Mouse (Mus musculus): ENCODE measurements around the gene A4galt. TPM values are rescaled to one million over a fixed set of nuclear protein-coding genes. Genes with fewer than 3 reads are reported as not detected.

A4galt gene
- polyA plus RNA-seq, 1 experiment from 2014 or later: 0.08 TPM

- Histone ChIP-seq H3K27ac (no peak overlapping the region), H3K4me2 (no peak overlapping the region), H3K9ac (no peak overlapping the region), H3K27me3 (replicated peaks) (0 out of 2 replicates have a peak, but pooled peaks cover 6% of the 10 kb centered on the region), H3K4me3 (no peak overlapping the region), H3K9me3 (replicated peaks) (no peaks in the 10 kb centered on the region), H3K36me3 (no peaks in the 10 kb centered on the region), H3K4me1 (0 out of 2 replicates have a peak, but pooled peaks cover 3% of the 10 kb centered on the region)
- no peak for ATAC-seq
- WGBS (ENCODE audit: insufficient replicate concordance): 15% methylated on average over 1 of the region's 1 CpGs
Observed at GRCm38 (mm10) chr15:83265269-83265668, 13.7 kb upstream of the A4galt start.

GRCm38 (mm10) chr15:83263405-83263804 lies 11.8 kb upstream of the A4galt start:
- no peak overlapping the region for H3K9ac ChIP-seq
- no peaks in the 10 kb centered on the region for H3K9me3 ChIP-seq (replicated peaks)
- H3K27ac ChIP-seq: no peak overlapping the region
- no peak overlapping the region for H3K4me3 ChIP-seq
- H3K4me1 ChIP-seq: 0 out of 2 replicates have a peak, but pooled peaks cover 3% of the 10 kb centered on the region
- H3K4me2 ChIP-seq: no peak overlapping the region
- 62% methylated on average over 5 of the region's 5 CpGs for WGBS (ENCODE audit: insufficient replicate concordance)
- no peaks in the 10 kb centered on the region for H3K36me3 ChIP-seq
- 0 out of 2 replicates have a peak, but pooled peaks cover 6% of the 10 kb centered on the region for H3K27me3 ChIP-seq (replicated peaks)
- ATAC-seq: no peak

GRCm38 (mm10) chr15:83257906-83258305 lies 6.3 kb upstream of the A4galt start:
- 69% methylated on average over 13 of the region's 13 CpGs for WGBS (ENCODE audit: insufficient replicate concordance)
- ATAC-seq: no peak
- no peak overlapping the region for H3K27ac ChIP-seq

GRCm38 (mm10) chr15:83256491-83256890 lies 4.9 kb upstream of the A4galt start:
- H3K4me3 ChIP-seq: no peak overlapping the region
- H3K9me3 ChIP-seq (replicated peaks): no peaks in the 10 kb centered on the region; the same call in 1 of the 2 replicates
- H3K4me2 ChIP-seq: no peak overlapping the region
- H3K36me3 ChIP-seq: no peaks in the 10 kb centered on the region
- 37% methylated on average over 4 of the region's 4 CpGs for WGBS (ENCODE audit: insufficient replicate concordance)
- H3K27me3 ChIP-seq (replicated peaks): peaks cover 21% of the 10 kb centered on the region
- peaks cover 11% of the 10 kb centered on the region for H3K4me1 ChIP-seq
- H3K27ac ChIP-seq: no peak overlapping the region
- ATAC-seq: no peak
- H3K9ac ChIP-seq: no peak overlapping the region

More at GRCm38 (mm10) chr15:83257906-83258305, 6.3 kb upstream of the A4galt start:
- H3K36me3 ChIP-seq: no peaks in the 10 kb centered on the region
- H3K27me3 ChIP-seq (replicated peaks): peaks cover 7% of the 10 kb centered on the region
- no peaks in the 10 kb centered on the region; the same call in 1 of the 2 replicates for H3K9me3 ChIP-seq (replicated peaks)
- H3K9ac ChIP-seq: no peak overlapping the region
- H3K4me2 ChIP-seq: no peak overlapping the region
- H3K4me3 ChIP-seq: no peak overlapping the region
- H3K4me1 ChIP-seq: peaks cover 9% of the 10 kb centered on the region

GRCm38 (mm10) chr15:83255944-83256343 lies 4.4 kb upstream of the A4galt start:
- H3K4me2 ChIP-seq: no peak overlapping the region
- H3K4me1 ChIP-seq: peaks cover 17% of the 10 kb centered on the region
- H3K36me3 ChIP-seq: no peaks in the 10 kb centered on the region
- no peaks in the 10 kb centered on the region; the same call in 1 of the 2 replicates for H3K9me3 ChIP-seq (replicated peaks)
- peaks cover 27% of the 10 kb centered on the region for H3K27me3 ChIP-seq (replicated peaks)
- no peak overlapping the region for H3K27ac ChIP-seq
- 70% methylated on average over 7 of the region's 7 CpGs for WGBS (ENCODE audit: insufficient replicate concordance)
- no peak for ATAC-seq
- no peak overlapping the region for H3K9ac ChIP-seq
- H3K4me3 ChIP-seq: no peak overlapping the region

GRCm38 (mm10) chr15:83255191-83255782 lies 3.7 kb upstream of the A4galt start:
- Histone ChIP-seq H3K9me3 (replicated peaks) (no peaks in the 10 kb centered on the region; the same call in 1 of the 2 replicates), H3K36me3 (no peaks in the 10 kb centered on the region), H3K4me3 (no peak overlapping the region), H3K9ac (no peak overlapping the region), H3K4me1 (peaks cover 17% of the 10 kb centered on the region), H3K27me3 (replicated peaks) (peaks cover 34% of the 10 kb centered on the region), H3K27ac (no peak overlapping the region), H3K4me2 (no peak overlapping the region)
- ATAC-seq: no peak; the same call in 1 of the 2 replicates
- 79% methylated on average over 4 of the region's 4 CpGs for WGBS (ENCODE audit: insufficient replicate concordance)

- Histone ChIP-seq H3K9me3 (replicated peaks) (no peaks in the 10 kb centered on the region; the same call in 1 of the 2 replicates), H3K4me1 (peaks cover 17% of the 10 kb centered on the region), H3K9ac (no peak overlapping the region), H3K4me3 (no peak overlapping the region), H3K36me3 (no peaks in the 10 kb centered on the region), H3K4me2 (peak overlapping the region; percentile 37; the same call in 1 of the 2 replicates), H3K27me3 (replicated peaks) (peaks cover 41% of the 10 kb centered on the region), H3K27ac (no peak overlapping the region)
- 0 out of 2 replicates have a peak, but pooled peaks have one; percentile 51 for ATAC-seq
- WGBS (ENCODE audit: insufficient replicate concordance): 40% methylated on average over 10 of the region's 10 CpGs
Observed at GRCm38 (mm10) chr15:83254372-83255070, 2.9 kb upstream of the A4galt start.

GRCm38 (mm10) chr15:83252060-83252459 lies 486 bp upstream of the A4galt start:
- WGBS (ENCODE audit: insufficient replicate concordance): 62% methylated on average over 14 of the region's 14 CpGs
- Histone ChIP-seq H3K9me3 (replicated peaks) (no peaks in the 10 kb centered on the region; the same call in 1 of the 2 replicates), H3K9ac (no peak overlapping the region), H3K4me1 (peaks cover 25% of the 10 kb centered on the region), H3K27ac (no peak overlapping the region), H3K27me3 (replicated peaks) (peaks cover 60% of the 10 kb centered on the region), H3K4me3 (no peak overlapping the region), H3K36me3 (no peaks in the 10 kb centered on the region), H3K4me2 (no peak overlapping the region)
- no peak for ATAC-seq

GRCm38 (mm10) chr15:83250651-83251175 lies 861 bp downstream of the A4galt start:
- Histone ChIP-seq H3K4me3 (peak overlapping the region; percentile 49), H3K4me2 (peak overlapping the region; percentile 65), H3K27me3 (replicated peaks) (peaks cover 63% of the 10 kb centered on the region), H3K4me1 (peaks cover 25% of the 10 kb centered on the region), H3K9me3 (replicated peaks) (no peaks in the 10 kb centered on the region; the same call in 1 of the 2 replicates), H3K27ac (no peak overlapping the region), H3K36me3 (no peaks in the 10 kb centered on the region), H3K9ac (no peak overlapping the region)
- ATAC-seq: no peak
- 4% methylated on average over 20 of the region's 20 CpGs for whole genome bisulfite sequencing (ENCODE audit: insufficient replicate concordance)

GRCm38 (mm10) chr15:83249535-83250287 lies 1.9 kb downstream of the A4galt start:
- H3K4me3 ChIP-seq: no peak overlapping the region
- no peaks in the 10 kb centered on the region for H3K36me3 ChIP-seq
- peaks cover 63% of the 10 kb centered on the region for H3K27me3 ChIP-seq (replicated peaks)
- 74% methylated on average over 12 of the region's 12 CpGs for WGBS (ENCODE audit: insufficient replicate concordance)
- H3K4me1 ChIP-seq: peaks cover 23% of the 10 kb centered on the region
- ATAC-seq: no peak
- no peak overlapping the region for H3K27ac ChIP-seq
- no peak overlapping the region for H3K4me2 ChIP-seq
- no peak overlapping the region for H3K9ac ChIP-seq
- no peaks in the 10 kb centered on the region for H3K9me3 ChIP-seq (replicated peaks)

GRCm38 (mm10) chr15:83248236-83248844 lies 3.2 kb downstream of the A4galt start:
- WGBS (ENCODE audit: insufficient replicate concordance): 42% methylated on average over 14 of the region's 14 CpGs
- no peak for ATAC-seq
- Histone ChIP-seq H3K4me1 (peaks cover 16% of the 10 kb centered on the region; the same call in 1 of the 2 replicates), H3K27me3 (replicated peaks) (peaks cover 60% of the 10 kb centered on the region), H3K36me3 (no peaks in the 10 kb centered on the region), H3K9ac (no peak overlapping the region), H3K27ac (no peak overlapping the region), H3K4me2 (no peak overlapping the region), H3K9me3 (replicated peaks) (no peaks in the 10 kb centered on the region), H3K4me3 (no peak overlapping the region)
